Mouse (Mus musculus): ENCODE measurements at regions not wholly inside any gene's neighbourhood (a gene's known extent, or its start where the extent isn't known, plus 50 kb on each side); places are given as distances from the start of the nearest gene placed in this dataset.

- WGBS = 88% methylated on average over 2 of the region's 2 CpGs
- ATAC-seq (replicated peaks; ENCODE audit: insufficient number of reproducible peaks, low FRiP score, low TSS enrichment, low read depth) (no peak), DNase-seq (ENCODE audit: low spot score) (no peak)
- H3K4me1 ChIP-seq (ENCODE audit: control insufficient read depth, insufficient read depth, low read length) = no peaks in the 10 kb centered on the region
- no peak overlapping the region for H3K4me3 ChIP-seq (ENCODE audit: low read depth, low read length)
- no peaks in the 10 kb centered on the region for H3K36me3 ChIP-seq (replicated peaks; ENCODE audit: control insufficient read depth, insufficient read depth, low read depth, low read length)
- no peak overlapping the region for H3K9ac ChIP-seq (replicated peaks; ENCODE audit: low read length)
- no peaks in the 10 kb centered on the region for H3K27me3 ChIP-seq (ENCODE audit: control insufficient read depth, insufficient read depth, low read length)
- H3K27ac ChIP-seq (replicated peaks; ENCODE audit: low read depth, low read length) = no peak overlapping the region
- H3K9me3 ChIP-seq (replicated peaks; ENCODE audit: control insufficient read depth, low read length) = no peaks in the 10 kb centered on the region
- no peak overlapping the region for H3K4me2 ChIP-seq (ENCODE audit: low read depth, low read length)
Observed at GRCm38 (mm10) chrX:9738904-9739303, 76.1 kb upstream of the Dynlt3 start.

- no peak overlapping the region for H3K27ac ChIP-seq (replicated peaks; ENCODE audit: low read depth, low read length)
- ATAC-seq (replicated peaks; ENCODE audit: insufficient number of reproducible peaks, low FRiP score, low TSS enrichment, low read depth) = no peak
- DNase-seq (ENCODE audit: low spot score) = no peak
- no peaks in the 10 kb centered on the region for H3K9me3 ChIP-seq (replicated peaks; ENCODE audit: control insufficient read depth, low read length)
- no peak overlapping the region for H3K4me3 ChIP-seq (ENCODE audit: low read depth, low read length)
- H3K4me1 ChIP-seq (ENCODE audit: control insufficient read depth, insufficient read depth, low read length) = no peaks in the 10 kb centered on the region
- no peaks in the 10 kb centered on the region for H3K27me3 ChIP-seq (ENCODE audit: control insufficient read depth, insufficient read depth, low read length)
- WGBS = 80% methylated on average over 3 of the region's 3 CpGs
- no peaks in the 10 kb centered on the region for H3K36me3 ChIP-seq (replicated peaks; ENCODE audit: control insufficient read depth, insufficient read depth, low read depth, low read length)
- no peak overlapping the region for H3K4me2 ChIP-seq (ENCODE audit: low read depth, low read length)
- H3K9ac ChIP-seq (replicated peaks; ENCODE audit: low read length) = no peak overlapping the region
Observed at GRCm38 (mm10) chrX:9742518-9742917, 79.7 kb upstream of the Dynlt3 start.

- H3K4me3 ChIP-seq (ENCODE audit: low read depth, low read length) = peak overlapping the region; percentile 22
- no peaks in the 10 kb centered on the region for H3K36me3 ChIP-seq (replicated peaks; ENCODE audit: control insufficient read depth, insufficient read depth, low read depth, low read length)
- peak overlapping the region; percentile 27 for H3K4me2 ChIP-seq (ENCODE audit: low read depth, low read length)
- ATAC-seq (replicated peaks; ENCODE audit: insufficient number of reproducible peaks, low FRiP score, low TSS enrichment, low read depth) (peak; percentile 67), DNase-seq (ENCODE audit: low spot score) (peak; percentile 49)
- H3K9me3 ChIP-seq (replicated peaks; ENCODE audit: control insufficient read depth, low read length) = no peaks in the 10 kb centered on the region
- H3K4me1 ChIP-seq (ENCODE audit: control insufficient read depth, insufficient read depth, low read length) = no peaks in the 10 kb centered on the region
- no peaks in the 10 kb centered on the region for H3K27me3 ChIP-seq (ENCODE audit: control insufficient read depth, insufficient read depth, low read length)
- H3K9ac ChIP-seq (replicated peaks; ENCODE audit: low read length) = no peak overlapping the region
- WGBS = 20% methylated on average over 17 of the region's 27 CpGs
- H3K27ac ChIP-seq (replicated peaks; ENCODE audit: low read depth, low read length) = no peak overlapping the region
Observed at GRCm38 (mm10) chrX:9747305-9747938, 84.6 kb upstream of the Dynlt3 start.

- no peaks in the 10 kb centered on the region for H3K27me3 ChIP-seq (ENCODE audit: control insufficient read depth, insufficient read depth, low read length)
- H3K4me2 ChIP-seq (ENCODE audit: low read depth, low read length) = no peak overlapping the region
- DNase-seq (ENCODE audit: low spot score) (no peak), ATAC-seq (replicated peaks; ENCODE audit: insufficient number of reproducible peaks, low FRiP score, low TSS enrichment, low read depth) (no peak)
- H3K4me1 ChIP-seq (ENCODE audit: control insufficient read depth, insufficient read depth, low read length) = no peaks in the 10 kb centered on the region
- H3K9me3 ChIP-seq (replicated peaks; ENCODE audit: control insufficient read depth, low read length) = no peaks in the 10 kb centered on the region
- 66% methylated on average over 5 of the region's 5 CpGs for WGBS
- no peak overlapping the region for H3K27ac ChIP-seq (replicated peaks; ENCODE audit: low read depth, low read length)
- H3K4me3 ChIP-seq (ENCODE audit: low read depth, low read length) = no peak overlapping the region
- no peak overlapping the region for H3K9ac ChIP-seq (replicated peaks; ENCODE audit: low read length)
- H3K36me3 ChIP-seq (replicated peaks; ENCODE audit: control insufficient read depth, insufficient read depth, low read depth, low read length) = no peaks in the 10 kb centered on the region
Observed at GRCm38 (mm10) chrX:9752954-9753572, 90.3 kb upstream of the Dynlt3 start.

GRCm38 (mm10) chrX:9769540-9769939 is 77.2 kb upstream of the Hypm start:
- no peak for DNase-seq (ENCODE audit: low spot score)
- H3K36me3 ChIP-seq (replicated peaks; ENCODE audit: control insufficient read depth, insufficient read depth, low read depth, low read length) = no peaks in the 10 kb centered on the region

GRCm38 (mm10) chrX:9777498-9777897 is 69.2 kb upstream of the Hypm start:
- Histone ChIP-seq H3K4me3 (ENCODE audit: low read depth, low read length) (no peak overlapping the region), H3K36me3 (replicated peaks; ENCODE audit: control insufficient read depth, insufficient read depth, low read depth, low read length) (no peaks in the 10 kb centered on the region), H3K9me3 (replicated peaks; ENCODE audit: control insufficient read depth, low read length) (no peaks in the 10 kb centered on the region), H3K9ac (replicated peaks; ENCODE audit: low read length) (no peak overlapping the region), H3K27ac (replicated peaks; ENCODE audit: low read depth, low read length) (no peak overlapping the region), H3K4me1 (ENCODE audit: control insufficient read depth, insufficient read depth, low read length) (no peaks in the 10 kb centered on the region), H3K27me3 (ENCODE audit: control insufficient read depth, insufficient read depth, low read length) (no peaks in the 10 kb centered on the region), H3K4me2 (ENCODE audit: low read depth, low read length) (no peak overlapping the region)
- WGBS = 84% methylated on average over 4 of the region's 4 CpGs
- ATAC-seq (replicated peaks; ENCODE audit: insufficient number of reproducible peaks, low FRiP score, low TSS enrichment, low read depth) = no peak
- no peak for DNase-seq (ENCODE audit: low spot score)

More at GRCm38 (mm10) chrX:9769540-9769939, 77.2 kb upstream of the Hypm start:
- Histone ChIP-seq H3K4me2 (ENCODE audit: low read depth, low read length) (no peak overlapping the region), H3K27me3 (ENCODE audit: control insufficient read depth, insufficient read depth, low read length) (no peaks in the 10 kb centered on the region), H3K4me1 (ENCODE audit: control insufficient read depth, insufficient read depth, low read length) (no peaks in the 10 kb centered on the region), H3K27ac (replicated peaks; ENCODE audit: low read depth, low read length) (no peak overlapping the region), H3K4me3 (ENCODE audit: low read depth, low read length) (no peak overlapping the region), H3K9ac (replicated peaks; ENCODE audit: low read length) (no peak overlapping the region), H3K9me3 (replicated peaks; ENCODE audit: control insufficient read depth, low read length) (no peaks in the 10 kb centered on the region)
- no peak for ATAC-seq (replicated peaks; ENCODE audit: insufficient number of reproducible peaks, low FRiP score, low TSS enrichment, low read depth)

- 80% methylated on average over 3 of the region's 3 CpGs for WGBS
- Histone ChIP-seq H3K4me2 (ENCODE audit: low read depth, low read length) (no peak overlapping the region), H3K36me3 (replicated peaks; ENCODE audit: control insufficient read depth, insufficient read depth, low read depth, low read length) (no peaks in the 10 kb centered on the region), H3K9ac (replicated peaks; ENCODE audit: low read length) (no peak overlapping the region), H3K4me1 (ENCODE audit: control insufficient read depth, insufficient read depth, low read length) (no peaks in the 10 kb centered on the region), H3K4me3 (ENCODE audit: low read depth, low read length) (no peak overlapping the region), H3K9me3 (replicated peaks; ENCODE audit: control insufficient read depth, low read length) (no peaks in the 10 kb centered on the region), H3K27ac (replicated peaks; ENCODE audit: low read depth, low read length) (no peak overlapping the region), H3K27me3 (ENCODE audit: control insufficient read depth, insufficient read depth, low read length) (no peaks in the 10 kb centered on the region)
- ATAC-seq (replicated peaks; ENCODE audit: insufficient number of reproducible peaks, low FRiP score, low TSS enrichment, low read depth) = no peak
- DNase-seq (ENCODE audit: low spot score) = no peak
Observed at GRCm38 (mm10) chrX:9789542-9789941, 57.2 kb upstream of the Hypm start.
